ENCODE assay signal across 17 mouse cellular contexts in the genomic region with DNA sequence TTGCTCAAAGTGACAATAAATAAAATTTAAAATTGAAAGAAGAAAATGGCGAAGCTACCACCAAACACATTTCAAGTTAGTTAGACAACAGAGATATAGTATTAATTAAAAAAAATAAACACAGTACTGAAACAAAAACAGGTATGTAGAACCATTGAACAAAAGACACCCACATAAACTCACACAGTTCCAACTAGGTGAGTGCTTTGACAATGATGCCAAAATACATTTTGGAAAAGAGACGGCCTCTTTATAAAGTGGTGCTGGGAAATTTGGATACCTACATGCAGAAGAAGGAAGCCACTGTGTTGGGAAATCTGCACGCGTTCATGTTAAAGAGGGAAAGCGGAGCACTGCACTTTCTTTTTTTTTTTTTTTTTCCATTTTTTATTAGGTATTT.
"Had no signal": no experiment of that assay in that cellular context is flagged by ENCODE, and none has a peak within 500 bp of the region (broad histone marks: within the 10 kb centered on the region; RNA-seq: fewer than 3 reads in every experiment).

No protein-coding gene starts in this region.

- DNase-seq: cerebellum, adult 8-10 months; cerebellum, adult 9-10 months; cerebellum, adult 9-11 months; cerebellum, postnatal 10 days; cerebellum, postnatal 14 days; cerebellum, postnatal 25 days; cerebellum, postnatal 36 days; embryo, embryonic 11 days; forebrain, postnatal 0 days; gastrocnemius, adult 2 months; gastrocnemius, postnatal 10 days; gastrocnemius, postnatal 14 days; gastrocnemius, postnatal 25 days; gastrocnemius, postnatal 36 days; heart, adult 11 months; heart, adult 18-20 months; heart, adult 2 months had no signal
